Mouse (Mus musculus): Measurements from ENCODE around the gene Gpld1. TPM values are rescaled to one million over a fixed set of nuclear protein-coding genes. Genes with fewer than 3 reads are reported as not detected.

The Gpld1 gene
- polyA plus RNA-seq, 1 experiment, result 0.13 TPM

GRCm38 (mm10) chr13:24913576-24913975, 29.4 kb upstream of the Gpld1 start:
- H3K4me3 ChIP-seq (ENCODE audit: extremely low read depth, insufficient read depth, insufficient read length), result no peak overlapping the region
- no peak for TF ChIP-seq POLR2A (IDR thresholded peaks at IDR 0.05; ENCODE audit: low read depth, low read length)
- TF ChIP-seq CTCF (IDR thresholded peaks at IDR 0.05; ENCODE audit: extremely low read depth, insufficient read depth, insufficient read length, insufficient replicate concordance), result no peak
- no peaks in the 10 kb centered on the region for H3K4me1 ChIP-seq (ENCODE audit: control insufficient read depth, insufficient read depth, insufficient read length)
- no peak for DNase-seq (ENCODE audit: low read depth in 1 of 2, low spot score in 2 of 2)
- H3K27me3 ChIP-seq (ENCODE audit: control insufficient read depth, insufficient read depth, low read length), result no peaks in the 10 kb centered on the region
- no peaks in the 10 kb centered on the region for H3K36me3 ChIP-seq (ENCODE audit: control insufficient read depth, insufficient read depth, low read length)
- WGBS, result 97% methylated on average over 7 of the region's 7 CpGs
- H3K27ac ChIP-seq (ENCODE audit: insufficient read depth, low read length), result no peak overlapping the region

DNA sequence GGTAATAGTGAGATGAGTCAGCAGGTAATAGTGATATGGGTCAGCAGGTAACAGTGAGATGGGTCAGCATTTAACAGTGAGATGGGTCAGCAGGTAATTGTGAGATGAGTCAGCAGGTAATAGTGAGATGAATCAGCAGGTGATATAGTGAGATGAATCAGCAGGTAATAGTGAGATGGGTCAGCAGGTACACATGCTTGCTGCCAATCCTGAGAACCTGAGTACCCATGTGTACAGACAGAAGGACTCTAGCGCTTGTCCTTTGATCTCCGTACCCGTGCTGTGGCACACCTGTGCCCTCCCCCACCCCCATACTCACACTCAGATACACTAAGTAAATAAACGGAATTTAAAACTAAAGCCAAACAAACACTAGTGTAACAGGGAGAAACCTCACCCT, 28.0 kb upstream of the Gpld1 start:
- Histone ChIP-seq H3K27ac (ENCODE audit: insufficient read depth, low read length) (no peak overlapping the region), H3K27me3 (ENCODE audit: control insufficient read depth, insufficient read depth, low read length) (no peaks in the 10 kb centered on the region), H3K4me1 (ENCODE audit: control insufficient read depth, insufficient read depth, insufficient read length) (no peaks in the 10 kb centered on the region), H3K36me3 (ENCODE audit: control insufficient read depth, insufficient read depth, low read length) (no peaks in the 10 kb centered on the region), H3K4me3 (ENCODE audit: extremely low read depth, insufficient read depth, insufficient read length) (no peak overlapping the region)
- TF ChIP-seq POLR2A (IDR thresholded peaks at IDR 0.05; ENCODE audit: low read depth, low read length) (no peak), CTCF (IDR thresholded peaks at IDR 0.05; ENCODE audit: extremely low read depth, insufficient read depth, insufficient read length, insufficient replicate concordance) (no peak)
- no peak for DNase-seq (ENCODE audit: low read depth in 1 of 2, low spot score in 2 of 2)
- WGBS, result 92% methylated on average over 4 of the region's 4 CpGs

- Histone ChIP-seq H3K4me1 (ENCODE audit: control insufficient read depth, insufficient read depth, insufficient read length) (no peaks in the 10 kb centered on the region; the same call in 1 of the 2 replicates), H3K27me3 (ENCODE audit: control insufficient read depth, insufficient read depth, low read length) (no peaks in the 10 kb centered on the region), H3K27ac (ENCODE audit: insufficient read depth, low read length) (no peak overlapping the region), H3K36me3 (ENCODE audit: control insufficient read depth, insufficient read depth, low read length) (no peaks in the 10 kb centered on the region), H3K4me3 (ENCODE audit: extremely low read depth, insufficient read depth, insufficient read length) (no peak overlapping the region)
- no peak for DNase-seq (ENCODE audit: low read depth in 1 of 2, low spot score in 2 of 2)
- WGBS, result 86% methylated on average over 13 of the region's 13 CpGs
- TF ChIP-seq POLR2A (IDR thresholded peaks at IDR 0.05; ENCODE audit: low read depth, low read length) (no peak), CTCF (IDR thresholded peaks at IDR 0.05; ENCODE audit: extremely low read depth, insufficient read depth, insufficient read length, insufficient replicate concordance) (no peak)
Observed at GRCm38 (mm10) chr13:24915831-24916230, 27.1 kb upstream of the Gpld1 start.

DNA sequence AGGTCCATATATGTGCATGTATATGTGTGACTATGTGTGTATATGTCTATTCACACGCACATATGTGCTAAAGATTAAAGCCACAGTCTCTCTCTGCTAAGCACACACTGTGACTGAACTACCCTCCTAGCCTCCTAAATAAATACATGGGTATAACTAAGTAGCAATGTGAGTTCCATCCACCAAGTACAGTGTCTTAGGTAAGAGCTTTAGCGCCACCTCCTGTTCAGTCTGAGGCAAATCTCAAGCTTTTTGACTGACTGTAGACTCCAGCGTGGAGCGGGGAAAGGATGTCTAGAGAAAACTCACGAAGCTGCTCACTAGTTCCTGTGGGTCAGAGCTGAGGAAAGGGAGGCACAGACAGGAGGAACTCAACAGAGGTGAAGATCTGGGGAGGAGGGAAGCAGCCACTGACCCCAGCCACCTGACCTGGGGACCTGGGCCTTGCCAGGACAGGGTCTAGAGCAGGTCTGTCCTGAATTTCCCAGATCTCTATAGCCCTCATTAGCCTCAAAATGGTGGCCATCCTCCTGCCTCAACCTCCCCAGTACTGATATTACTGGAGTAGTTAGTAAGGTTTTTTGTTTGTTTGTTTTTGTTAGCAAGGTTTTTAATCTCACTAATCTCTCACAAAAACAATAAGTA, 22.5 kb upstream of the Gpld1 start:
- 21% methylated on average over 5 of the region's 5 CpGs for WGBS
- Histone ChIP-seq H3K36me3 (ENCODE audit: control insufficient read depth, insufficient read depth, low read length) (no peaks in the 10 kb centered on the region), H3K4me1 (ENCODE audit: control insufficient read depth, insufficient read depth, insufficient read length) (no peaks in the 10 kb centered on the region; the same call in 1 of the 2 replicates), H3K4me3 (ENCODE audit: extremely low read depth, insufficient read depth, insufficient read length) (no peak overlapping the region), H3K27me3 (ENCODE audit: control insufficient read depth, insufficient read depth, low read length) (no peaks in the 10 kb centered on the region), H3K27ac (ENCODE audit: insufficient read depth, low read length) (no peak overlapping the region)
- TF ChIP-seq POLR2A (IDR thresholded peaks at IDR 0.05; ENCODE audit: low read depth, low read length), result no peak
- peak; percentile 60; the same call in 1 of the 2 replicates for TF ChIP-seq CTCF (IDR thresholded peaks at IDR 0.05; ENCODE audit: extremely low read depth, insufficient read depth, insufficient read length, insufficient replicate concordance)
- DNase-seq (ENCODE audit: low read depth in 1 of 2, low spot score in 2 of 2), result peak; percentile 43 to 45

DNA sequence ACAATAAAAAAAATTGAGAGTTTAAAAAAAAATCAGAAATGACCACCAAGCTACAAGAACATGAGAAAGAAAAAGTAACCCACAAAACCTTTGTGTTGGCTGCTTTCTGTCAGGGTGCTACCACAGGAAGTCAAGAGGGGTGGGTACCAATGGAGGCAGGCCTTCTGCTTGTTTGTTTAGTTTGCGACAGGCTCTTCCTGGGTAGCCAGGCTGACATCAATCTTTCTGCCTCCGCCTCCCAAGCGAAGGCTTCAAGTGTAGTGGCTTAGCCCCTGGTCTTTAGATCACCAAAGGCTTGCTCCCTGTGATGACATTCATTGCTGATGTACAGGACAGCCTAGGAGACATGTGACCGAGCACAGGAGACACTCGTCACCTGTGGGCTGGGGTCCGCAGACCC, 21.7 kb upstream of the Gpld1 start:
- Histone ChIP-seq H3K4me3 (ENCODE audit: extremely low read depth, insufficient read depth, insufficient read length) (no peak overlapping the region), H3K4me1 (ENCODE audit: control insufficient read depth, insufficient read depth, insufficient read length) (no peaks in the 10 kb centered on the region; the same call in 1 of the 2 replicates), H3K27ac (ENCODE audit: insufficient read depth, low read length) (no peak overlapping the region), H3K36me3 (ENCODE audit: control insufficient read depth, insufficient read depth, low read length) (no peaks in the 10 kb centered on the region), H3K27me3 (ENCODE audit: control insufficient read depth, insufficient read depth, low read length) (no peaks in the 10 kb centered on the region)
- DNase-seq (ENCODE audit: low read depth in 1 of 2, low spot score in 2 of 2), result peak in 1 of 2 experiments; percentile 25
- TF ChIP-seq CTCF (IDR thresholded peaks at IDR 0.05; ENCODE audit: extremely low read depth, insufficient read depth, insufficient read length, insufficient replicate concordance) (no peak), POLR2A (IDR thresholded peaks at IDR 0.05; ENCODE audit: low read depth, low read length) (no peak)
- 71% methylated on average over 6 of the region's 6 CpGs for WGBS

DNA sequence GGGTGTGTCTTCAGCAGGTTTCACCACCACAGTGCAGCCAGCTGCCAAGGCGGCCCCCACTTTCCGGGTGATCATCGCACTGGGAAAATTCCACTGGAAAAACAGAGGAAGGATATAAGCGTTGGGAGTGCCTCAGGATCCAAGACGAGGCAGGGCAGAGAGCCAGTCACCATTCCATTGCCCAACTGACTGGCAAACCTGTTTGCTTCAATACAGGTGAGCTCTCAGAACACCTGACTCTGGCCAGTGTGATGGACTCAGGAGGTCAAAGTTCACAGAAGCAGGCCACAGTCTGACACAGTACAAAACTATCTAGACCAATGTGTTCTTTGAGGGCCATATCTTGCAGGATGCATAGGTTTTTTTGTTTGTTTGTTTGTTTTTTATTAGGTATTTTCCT, 19.0 kb upstream of the Gpld1 start:
- no peak for DNase-seq (ENCODE audit: low read depth in 1 of 2, low spot score in 2 of 2)
- no peaks in the 10 kb centered on the region for H3K27me3 ChIP-seq (ENCODE audit: control insufficient read depth, insufficient read depth, low read length)
- H3K27ac ChIP-seq (ENCODE audit: insufficient read depth, low read length), result no peak overlapping the region
- no peak overlapping the region for H3K4me3 ChIP-seq (ENCODE audit: extremely low read depth, insufficient read depth, insufficient read length)
- H3K36me3 ChIP-seq (ENCODE audit: control insufficient read depth, insufficient read depth, low read length), result no peaks in the 10 kb centered on the region
- no peaks in the 10 kb centered on the region; the same call in 1 of the 2 replicates for H3K4me1 ChIP-seq (ENCODE audit: control insufficient read depth, insufficient read depth, insufficient read length)
- WGBS, result 90% methylated on average over 5 of the region's 5 CpGs
- TF ChIP-seq CTCF (IDR thresholded peaks at IDR 0.05; ENCODE audit: extremely low read depth, insufficient read depth, insufficient read length, insufficient replicate concordance) (no peak), POLR2A (IDR thresholded peaks at IDR 0.05; ENCODE audit: low read depth, low read length) (no peak)

GRCm38 (mm10) chr13:24930591-24930990, 12.4 kb upstream of the Gpld1 start:
- H3K36me3 ChIP-seq (ENCODE audit: control insufficient read depth, insufficient read depth, low read length), result no peaks in the 10 kb centered on the region
- H3K27me3 ChIP-seq (ENCODE audit: control insufficient read depth, insufficient read depth, low read length), result no peaks in the 10 kb centered on the region
- DNase-seq (ENCODE audit: low read depth in 1 of 2, low spot score in 2 of 2), result no peak
- no peak overlapping the region for H3K4me3 ChIP-seq (ENCODE audit: extremely low read depth, insufficient read depth, insufficient read length)
- TF ChIP-seq POLR2A (IDR thresholded peaks at IDR 0.05; ENCODE audit: low read depth, low read length) (no peak), CTCF (IDR thresholded peaks at IDR 0.05; ENCODE audit: extremely low read depth, insufficient read depth, insufficient read length, insufficient replicate concordance) (no peak)
- no peak overlapping the region for H3K27ac ChIP-seq (ENCODE audit: insufficient read depth, low read length)
- H3K4me1 ChIP-seq (ENCODE audit: control insufficient read depth, insufficient read depth, insufficient read length), result no peaks in the 10 kb centered on the region
